Mouse (Mus musculus) thymus, postnatal 14 days (tissue): ENCODE results near the gene 4930579G24Rik.
A peak's percentile ranks its signal among the peaks of the same experiment; 100 is the strongest.

Source experiments
- DNase-seq: peaks from one replicate; pipeline ENCODE4 v3.0.0; 2021

Gene 4930579G24Rik

DNA sequence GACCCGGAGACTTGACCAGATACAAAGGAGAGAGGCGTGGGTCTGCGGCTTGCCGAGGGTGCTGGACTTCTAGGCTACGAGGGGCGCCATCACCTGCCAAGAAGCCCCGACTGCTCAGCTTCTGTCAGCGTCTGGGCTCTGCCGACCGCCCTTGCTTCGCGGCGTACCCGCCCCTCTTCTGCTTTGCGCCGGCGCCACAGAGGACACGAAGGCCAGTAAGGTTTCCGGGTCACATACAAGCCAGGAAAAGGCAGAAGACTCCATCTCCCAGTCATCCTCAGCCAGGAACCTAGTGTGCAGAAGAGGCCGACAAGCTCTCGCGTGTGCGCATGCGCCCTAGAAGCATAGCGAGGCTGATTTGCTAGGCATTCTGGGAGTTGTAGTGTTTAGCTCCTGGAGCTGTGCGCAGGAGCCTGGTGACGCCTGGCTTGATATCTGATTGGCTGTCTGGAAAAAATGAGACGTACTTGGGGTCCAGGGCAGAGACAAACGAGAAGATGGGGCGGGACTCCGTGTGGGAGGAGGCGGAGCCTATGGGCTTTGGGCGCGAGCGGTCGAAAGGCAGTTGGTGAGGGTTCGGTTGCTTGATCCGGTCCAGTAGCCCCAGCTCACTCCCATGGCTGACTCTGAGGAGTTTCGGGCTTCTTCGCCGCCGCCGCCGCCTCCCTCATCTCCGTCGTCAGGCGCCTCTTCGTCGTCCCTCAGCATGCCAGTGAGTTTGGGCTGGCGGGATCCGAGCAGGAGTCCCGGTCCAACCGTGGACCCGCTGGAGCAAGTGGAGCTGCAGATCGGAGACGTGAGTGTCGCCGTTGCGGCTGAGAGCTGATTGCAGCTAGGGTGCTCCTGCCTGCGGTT lies at the start of gene 4930579G24Rik:
Gene 4930579G24Rik (plus strand): TSS at position 519 of the 855 bp plus-strand sequence.
- peak; percentile 93 for DNase-seq

- DNase-seq = no peak
These were observed 48.8 kb upstream of the 4930579G24Rik start for GRCm38 (mm10) chr3:79579891-79580575.

GRCm38 (mm10) chr3:79586804-79587203 lies 42.1 kb upstream of the 4930579G24Rik start:
- peak; percentile 88 for DNase-seq

GRCm38 (mm10) chr3:79589671-79590070 lies 39.2 kb upstream of the 4930579G24Rik start:
- no peak for DNase-seq

- DNase-seq = peak; percentile 82
These were observed 37.8 kb upstream of the 4930579G24Rik start, which contains the start of gene Ppid for GRCm38 (mm10) chr3:79590863-79591792. Gene Ppid (plus strand): TSS chr3:79591342.

DNA sequence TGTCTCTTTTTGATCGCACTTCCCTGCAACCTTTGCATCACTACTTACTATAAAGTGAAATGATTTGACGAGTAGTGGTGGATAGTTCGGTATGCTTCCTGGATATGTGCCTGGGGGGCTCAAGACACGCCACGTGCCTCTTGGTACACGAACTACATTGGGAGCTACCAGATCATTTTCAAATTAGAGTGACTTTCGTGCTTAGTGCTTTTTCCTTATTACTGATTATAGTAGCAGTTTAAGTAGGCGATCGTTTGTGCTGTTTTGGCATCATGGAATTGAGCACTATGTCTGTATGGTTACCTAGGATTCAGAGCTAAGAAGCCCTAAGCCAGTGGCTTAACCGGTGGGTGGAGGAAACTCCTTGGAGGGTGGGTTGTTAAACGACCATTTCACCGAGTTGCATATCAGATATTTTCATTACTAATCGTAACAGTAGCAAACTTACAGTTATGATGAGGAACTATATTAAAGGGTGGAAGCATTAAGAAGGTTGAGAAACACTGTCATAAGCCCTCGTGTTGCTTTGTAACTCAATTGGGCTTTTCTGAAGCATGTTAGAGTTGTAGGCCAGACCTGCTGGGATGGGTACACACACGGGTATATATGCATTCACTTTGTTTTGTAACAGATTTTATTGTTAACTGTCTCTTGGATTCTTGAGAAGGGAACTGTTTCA lies 36.9 kb upstream of the 4930579G24Rik start:
- no peak for DNase-seq

- no peak for DNase-seq
These were observed 33.4 kb upstream of the 4930579G24Rik start for GRCm38 (mm10) chr3:79595468-79595867.

DNA sequence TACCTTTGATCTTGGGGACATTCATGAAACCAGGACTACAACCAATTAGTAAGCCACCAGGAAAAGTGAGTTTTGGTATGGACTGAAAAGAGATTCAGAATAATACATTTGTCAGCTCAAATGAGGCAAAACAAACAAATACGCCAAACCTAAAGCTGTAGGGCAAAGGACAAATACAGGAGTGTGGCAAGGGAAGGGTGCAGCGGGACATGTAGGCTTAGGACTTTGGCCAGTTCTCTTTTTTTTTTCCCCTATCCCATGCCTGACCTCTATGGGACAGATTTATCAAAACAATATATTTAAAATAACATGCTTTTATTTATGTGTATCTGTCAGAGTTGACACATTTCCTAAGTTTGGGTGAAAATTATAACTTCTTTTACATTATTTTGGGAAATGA lies 19.0 kb upstream of the 4930579G24Rik start:
- no peak for DNase-seq

GRCm38 (mm10) chr3:79627484-79628181 lies 1.2 kb upstream of the 4930579G24Rik start:
- DNase-seq = no peak

- DNase-seq = no peak
These were observed 708 bp upstream of the 4930579G24Rik start for GRCm38 (mm10) chr3:79628182-79628560.

DNA sequence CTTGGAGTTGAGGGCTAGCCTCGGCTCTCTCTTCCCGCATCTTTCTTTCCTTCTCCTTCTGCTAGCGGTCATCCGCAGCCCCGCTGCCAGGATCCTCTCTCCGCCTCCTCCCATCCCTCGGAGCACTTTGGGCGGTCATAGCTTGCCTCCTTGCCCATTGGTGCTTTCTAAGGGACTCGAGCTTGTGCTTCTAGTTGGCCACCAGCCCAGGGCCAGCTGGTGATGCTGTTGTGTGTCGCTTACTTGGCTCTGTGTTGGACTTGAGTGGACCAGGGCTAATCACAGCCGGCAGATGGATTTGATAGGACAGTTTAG lies 494 bp downstream of the 4930579G24Rik start, which contains the start of gene Etfdh:
Gene Etfdh (minus strand): TSS at position 85 of the 315 bp plus-strand sequence.
- DNase-seq = no peak

GRCm38 (mm10) chr3:79652129-79652528 lies 23.2 kb downstream of the 4930579G24Rik start:
- DNase-seq = no peak

DNA sequence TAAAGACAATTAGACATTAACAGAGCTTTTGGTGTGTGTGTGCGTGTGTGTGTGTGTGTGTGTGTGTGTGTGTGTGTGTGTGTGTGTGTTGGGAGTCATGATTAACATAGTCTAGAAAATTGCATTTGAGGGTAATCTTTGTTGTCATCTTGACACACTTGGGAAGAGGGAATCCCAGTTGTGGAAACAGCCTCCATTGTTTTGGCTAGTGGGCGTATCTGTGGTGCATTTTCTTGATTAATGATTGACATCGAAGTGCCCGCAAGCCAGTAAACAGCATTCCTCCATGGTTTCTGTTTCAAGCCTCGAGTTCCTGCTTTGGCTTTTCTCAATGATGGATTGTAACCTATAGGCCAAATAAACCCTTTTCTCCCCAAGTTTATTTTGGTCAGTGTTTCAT lies 27.8 kb downstream of the 4930579G24Rik start:
- no peak for DNase-seq

DNA sequence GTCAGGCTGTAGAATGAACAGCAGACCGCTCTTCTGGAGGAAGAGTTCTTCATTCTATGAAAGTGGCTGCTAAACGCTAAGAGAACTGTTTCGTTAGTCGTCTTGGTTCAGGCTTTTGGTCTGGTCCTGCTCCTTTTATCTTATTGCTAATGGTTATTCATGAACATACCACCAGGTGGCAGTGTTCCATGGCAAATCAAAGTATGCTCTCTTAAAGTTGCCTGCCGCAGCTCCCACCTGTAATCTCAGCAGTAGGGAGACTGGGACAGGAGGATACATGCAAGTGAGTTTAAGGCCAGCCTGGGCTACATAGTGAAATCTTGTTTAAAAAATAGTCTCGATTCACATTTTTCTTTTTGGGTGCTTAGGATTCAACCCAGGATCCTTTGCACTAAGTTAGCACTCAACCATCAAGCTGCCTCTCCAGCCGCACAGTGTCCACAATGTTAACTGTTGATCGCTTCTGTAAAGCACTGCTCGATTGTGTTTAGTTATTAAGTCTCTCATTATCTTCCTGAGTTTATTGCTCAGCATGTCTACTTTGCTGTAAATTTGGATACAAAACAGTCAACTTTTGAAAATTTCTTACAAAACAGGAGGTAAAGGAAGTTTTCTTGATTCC lies 36.0 kb downstream of the 4930579G24Rik start:
- DNase-seq = peak; percentile 52

GRCm38 (mm10) chr3:79670556-79670955 lies 41.7 kb downstream of the 4930579G24Rik start:
- no peak for DNase-seq

- DNase-seq = no peak
These were observed 43.3 kb downstream of the 4930579G24Rik start for GRCm38 (mm10) chr3:79672188-79672587.

- peak; percentile 61 for DNase-seq
These were observed 44.2 kb downstream of the 4930579G24Rik start for GRCm38 (mm10) chr3:79673082-79673481.

- DNase-seq = no peak
These were observed 45.8 kb downstream of the 4930579G24Rik start for GRCm38 (mm10) chr3:79674641-79675040.

- no peak for DNase-seq
These were observed 47.5 kb downstream of the 4930579G24Rik start for GRCm38 (mm10) chr3:79676411-79676810.
